Mouse (Mus musculus) heart, postnatal 0 days (tissue): ENCODE results near the gene Spats2l.

Experiments
- CTCF ChIP-seq: IDR thresholded peaks from 2 replicates; pipeline ENCODE4 v1.5.1; 2016; ENCODE audit warnings: antibody characterized with exemption, control low read depth, low read depth
- EP300 ChIP-seq: IDR thresholded peaks from 2 replicates; pipeline ENCODE4 v1.6.1; 2016; ENCODE audit warnings: antibody characterized with exemption, low read depth

GRCm38 (mm10) chr1:57955774-57956173 is 181.8 kb downstream of the Spats2l start:
- TF ChIP-seq CTCF (no peak), EP300 (no peak)
